Mouse (Mus musculus): Measurements from ENCODE around the gene Trmt10a.

The Trmt10a gene

GRCm38 (mm10) chr3:138143315-138144059 lies at the start of gene Trmt10a:
TSS of gene Trmt10a (plus strand) at chr3:138143448.
- peak; percentile 93 for DNase-seq (ENCODE audit: low spot score)

GRCm38 (mm10) chr3:138095301-138095700 lies 47.9 kb upstream of the Trmt10a start:
- DNase-seq (ENCODE audit: low spot score) = no peak

- DNase-seq (ENCODE audit: low spot score) = no peak
Measured at GRCm38 (mm10) chr3:138095718-138096117, 47.5 kb upstream of the Trmt10a start.

DNA sequence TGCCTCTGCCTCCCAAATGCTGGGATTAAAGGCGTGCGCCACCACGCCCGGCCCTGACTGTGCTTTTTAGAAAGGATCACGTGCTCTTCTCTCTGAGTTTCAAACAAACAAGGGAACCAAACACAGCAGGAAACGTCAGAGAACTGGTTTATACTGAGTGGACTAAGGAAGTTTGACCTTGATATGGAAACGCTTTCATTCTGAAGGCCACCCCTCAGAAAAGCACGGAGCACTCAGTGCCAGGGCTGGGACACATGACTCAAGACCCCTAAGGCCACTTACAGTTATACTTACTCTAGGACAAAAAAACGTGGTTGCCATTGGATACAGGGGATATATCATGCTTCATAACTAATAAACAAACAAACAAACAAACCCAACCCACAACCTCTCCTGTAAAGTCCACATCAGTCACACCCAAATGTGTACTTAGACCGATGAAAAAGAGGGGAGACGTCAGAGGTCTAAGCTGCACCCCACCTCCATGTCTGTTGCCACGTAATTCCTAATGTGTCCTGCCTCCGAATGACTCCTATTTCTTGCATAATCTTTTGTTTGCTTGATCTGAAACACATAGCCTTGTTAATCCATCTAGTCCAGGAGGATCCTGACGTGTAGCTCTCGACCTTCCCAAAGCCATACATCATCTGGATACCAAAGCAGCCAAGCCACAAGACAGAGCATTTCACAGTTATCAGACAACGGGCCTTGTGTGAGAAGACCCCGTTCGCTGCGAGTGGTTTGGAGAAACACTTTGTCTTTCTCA lies 46.8 kb upstream of the Trmt10a start:
- no peak for DNase-seq (ENCODE audit: low spot score)

GRCm38 (mm10) chr3:138097718-138098117 lies 45.5 kb upstream of the Trmt10a start:
- no peak for DNase-seq (ENCODE audit: low spot score)

- no peak for DNase-seq (ENCODE audit: low spot score)
Measured at GRCm38 (mm10) chr3:138101936-138102335, 41.3 kb upstream of the Trmt10a start.

DNA sequence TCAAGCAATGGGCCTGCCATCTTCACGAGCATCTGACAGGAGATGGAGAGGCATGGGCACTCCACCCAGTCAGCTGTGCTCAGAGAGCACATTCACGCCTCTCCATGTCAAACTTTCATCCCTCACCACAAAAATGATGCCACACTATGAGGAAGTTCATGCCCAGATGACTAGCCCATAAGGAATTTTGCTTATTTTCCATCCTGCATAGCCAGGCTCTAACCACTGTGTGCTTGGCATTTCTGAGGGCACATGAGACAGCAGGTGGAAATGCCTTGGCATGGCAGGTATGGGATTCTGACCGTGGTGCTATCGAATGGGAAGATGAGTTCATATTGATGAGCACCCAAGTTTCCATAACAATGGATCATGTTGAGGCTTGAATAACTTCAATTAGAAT lies 39.6 kb upstream of the Trmt10a start:
- DNase-seq (ENCODE audit: low spot score) = no peak

- no peak for DNase-seq (ENCODE audit: low spot score)
Measured at GRCm38 (mm10) chr3:138105056-138105455, 38.2 kb upstream of the Trmt10a start.

GRCm38 (mm10) chr3:138106887-138107286 lies 36.4 kb upstream of the Trmt10a start:
- DNase-seq (ENCODE audit: low spot score) = no peak

DNA sequence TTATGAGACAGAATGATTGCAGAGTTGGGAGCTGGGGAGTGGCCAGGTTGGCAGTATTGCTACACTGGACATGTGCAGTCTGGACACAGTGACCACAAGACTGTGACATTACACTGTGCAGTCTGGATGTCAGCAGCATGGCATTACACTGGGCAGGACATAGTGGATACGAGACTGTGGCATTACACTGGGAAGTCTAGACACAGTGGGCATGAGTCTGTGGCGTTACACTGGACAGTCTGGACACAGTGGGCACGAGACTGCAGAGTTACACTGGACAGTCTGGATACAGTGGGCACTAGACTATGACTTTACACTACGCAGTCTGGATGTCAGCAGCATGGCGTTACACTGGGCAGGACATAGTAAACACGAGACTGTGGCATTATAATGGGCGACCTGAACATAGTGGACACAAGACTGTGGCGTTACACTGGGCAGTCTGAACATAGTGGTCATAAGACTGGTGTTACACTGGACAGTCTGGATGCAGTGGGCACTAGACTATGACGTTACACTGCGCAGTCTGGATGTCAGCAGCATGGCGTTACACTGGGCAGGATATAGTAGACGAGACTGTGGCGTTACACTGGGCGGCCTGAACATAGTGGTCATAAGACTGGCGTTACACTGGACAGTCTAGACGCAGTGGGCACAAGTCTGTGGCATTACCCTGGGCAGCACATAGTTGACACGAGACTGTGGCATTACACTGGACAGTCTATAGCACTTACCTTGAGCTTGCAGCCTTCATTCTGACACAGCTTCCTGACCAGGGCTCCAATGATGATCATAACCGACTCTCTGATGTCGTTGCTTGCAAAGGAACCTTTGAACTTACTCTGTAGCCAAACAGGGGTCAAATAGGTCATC lies 32.1 kb upstream of the Trmt10a start:
- DNase-seq (ENCODE audit: low spot score) = no peak

- DNase-seq (ENCODE audit: low spot score) = no peak
Measured at GRCm38 (mm10) chr3:138114106-138114505, 29.1 kb upstream of the Trmt10a start.

- no peak for DNase-seq (ENCODE audit: low spot score)
Measured at GRCm38 (mm10) chr3:138116871-138117270, 26.4 kb upstream of the Trmt10a start.

- no peak for DNase-seq (ENCODE audit: low spot score)
Measured at GRCm38 (mm10) chr3:138118392-138118791, 24.9 kb upstream of the Trmt10a start.

DNA sequence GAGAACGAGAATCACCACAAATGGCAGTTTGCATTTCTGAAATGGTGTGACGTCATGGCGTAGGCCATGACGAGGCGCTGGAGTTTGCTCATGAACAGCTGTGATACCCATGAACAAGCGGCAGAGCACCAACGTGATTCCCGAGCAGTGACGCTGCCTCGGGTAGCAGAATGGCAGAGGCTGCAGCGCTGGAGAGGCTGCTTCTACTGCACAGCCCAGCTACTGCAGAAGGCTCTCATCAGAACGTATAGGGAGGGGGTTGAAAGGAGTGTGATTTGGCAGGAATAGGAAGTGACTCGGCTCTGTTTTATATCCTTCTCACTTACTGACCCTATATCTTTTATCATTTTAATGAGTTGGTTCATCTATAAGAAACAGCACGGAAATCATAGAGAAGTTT lies 24.4 kb upstream of the Trmt10a start:
- DNase-seq (ENCODE audit: low spot score) = no peak

- DNase-seq (ENCODE audit: low spot score) = no peak
Measured at GRCm38 (mm10) chr3:138119444-138120105, 23.7 kb upstream of the Trmt10a start.

GRCm38 (mm10) chr3:138121461-138121860 lies 21.8 kb upstream of the Trmt10a start:
- no peak for DNase-seq (ENCODE audit: low spot score)

- DNase-seq (ENCODE audit: low spot score) = no peak
Measured at GRCm38 (mm10) chr3:138123842-138124241, 19.4 kb upstream of the Trmt10a start.

DNA sequence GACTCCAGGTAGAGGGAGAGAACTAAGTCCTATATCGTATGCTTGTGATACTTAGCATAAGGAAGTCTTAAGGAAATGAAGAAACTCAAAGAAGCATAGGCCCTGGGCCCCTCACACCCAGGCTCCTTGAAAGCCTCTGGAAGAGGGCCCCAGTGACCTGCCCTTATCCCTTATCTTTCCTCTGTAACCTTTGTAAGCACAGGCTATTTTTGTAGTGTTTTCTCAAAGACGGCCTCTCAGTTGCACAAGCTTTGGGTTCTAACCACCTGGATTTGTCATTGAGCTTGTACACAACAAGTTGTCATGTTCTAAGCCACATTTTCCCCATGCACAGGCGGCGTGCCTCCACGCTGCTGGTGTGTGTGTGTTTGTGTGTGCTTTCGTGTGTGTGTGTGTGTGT lies 14.1 kb upstream of the Trmt10a start:
- no peak for DNase-seq (ENCODE audit: low spot score)

DNA sequence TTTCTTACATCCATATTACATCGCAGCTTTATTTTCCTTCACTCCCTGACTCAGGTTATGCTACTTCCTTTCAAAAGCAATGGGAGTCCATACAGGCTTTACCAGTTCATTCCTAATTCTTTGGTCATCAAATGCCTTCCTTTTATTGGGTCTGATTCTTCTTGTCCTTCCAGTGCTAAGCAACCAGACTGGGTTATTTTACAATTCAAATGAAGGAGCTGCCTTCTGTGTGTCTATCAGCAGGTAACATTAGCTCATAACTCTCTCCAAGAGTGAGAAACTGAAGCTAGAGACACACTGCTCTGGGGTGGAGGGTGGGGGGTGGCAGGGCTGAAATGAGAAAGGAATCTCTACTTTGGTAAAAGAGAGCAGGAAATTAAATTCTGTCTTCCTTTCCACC lies 12.6 kb upstream of the Trmt10a start:
- DNase-seq (ENCODE audit: low spot score) = no peak

GRCm38 (mm10) chr3:138131168-138131567 lies 12.1 kb upstream of the Trmt10a start:
- DNase-seq (ENCODE audit: low spot score) = no peak

GRCm38 (mm10) chr3:138133463-138133862 lies 9.8 kb upstream of the Trmt10a start:
- no peak for DNase-seq (ENCODE audit: low spot score)

DNA sequence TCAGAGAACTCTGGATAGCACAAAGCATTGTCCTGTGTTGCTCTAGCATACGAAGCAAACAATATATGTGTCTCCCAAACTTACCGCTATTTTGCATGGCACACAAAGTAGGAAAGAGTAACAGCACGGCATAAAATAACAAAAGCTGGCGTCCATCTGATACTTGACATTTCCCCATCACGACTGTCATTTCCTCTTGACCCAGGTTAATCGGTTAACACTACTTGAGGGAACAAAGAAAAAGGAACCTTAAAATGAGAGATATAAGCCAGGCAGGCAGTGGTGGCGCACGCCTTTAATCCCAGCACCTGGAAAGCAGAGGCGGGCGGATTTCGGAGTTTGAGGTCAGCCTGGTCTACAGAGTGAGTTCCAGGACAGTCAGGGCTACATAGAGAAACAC lies 9.3 kb upstream of the Trmt10a start:
- DNase-seq (ENCODE audit: low spot score) = no peak

Data from urinary bladder, postnatal 10 days (tissue).